Mouse (Mus musculus) heart, postnatal 14 days (tissue): ENCODE measurements around the gene Rag1. TPM values are rescaled to one million over a fixed set of nuclear protein-coding genes. Genes with fewer than 3 reads are reported as not detected.

Source experiments
- DNase-seq, 2 experiments: peaks; one replicate each; pipeline ENCODE4 v3.0.0; 2021 to 2022
- intact Hi-C: fragments of 180-260 bp; cut with DNase I; formaldehyde crosslinking; loops from one replicate; pipeline ENCODE4 v1.15.1; 2025
- long read RNA-seq, 2 experiments: library from polyadenylated mRNA; stranded (forward); transcript quantifications; one replicate each; pipeline ENCODE4 v2.0.0; 2021
- total RNA-seq, 2 experiments: library from RNA; stranded (reverse); gene quantifications; 2 replicates each; pipeline ENCODE4 v1.2.3; 2021

Rag1 gene
- total RNA-seq: 10 to 100 TPM in 1 of 2 experiments, 1 to 10 TPM in 1; 1.1 to 29.2 TPM
- long read RNA-seq, experiment 1, full-length matches to known transcripts: 2 of 2 reads
- long read RNA-seq, experiment 1, partial matches to known transcripts: 0 of 2 reads
- long read RNA-seq, experiment 1, other reads (novel, unspliced or antisense): 0 of 2 reads
- long read RNA-seq, experiment 2: 0 reads

- intact Hi-C loops: no loop called here
- DNase-seq: no peak
Observed at GRCm38 (mm10) chr2:101649114-101649671, at the start of gene Rag1, which contains the start of gene B230118H07Rik. TSS of gene Rag1 (minus strand) at chr2:101649501. TSS of gene B230118H07Rik (minus strand) at chr2:101649532.

- intact Hi-C loops: loop anchor here (5.0 to 10.0 kb wide), 3 partner anchors 132 to 759 kb away; partner anchors contain the start of gene Fjx1
- no peak for DNase-seq
Observed at GRCm38 (mm10) chr2:101695584-101695983, 46.3 kb upstream of the Rag1 start.

- intact Hi-C loops: loop anchor here (1.0 to 10.0 kb wide), 3 partner anchors 178 to 761 kb away; partner anchors contain the start of gene Fjx1
Observed at GRCm38 (mm10) chr2:101693577-101694215, 44.4 kb upstream of the Rag1 start.

GRCm38 (mm10) chr2:101693043-101693442, 43.7 kb upstream of the Rag1 start:
- intact Hi-C loops: loop anchor here (1.0 to 10.0 kb wide), 3 partner anchors 178 to 762 kb away; partner anchors contain the start of gene Fjx1
- no peak for DNase-seq

More at GRCm38 (mm10) chr2:101693577-101694215, 44.4 kb upstream of the Rag1 start:
- peak in 1 of 2 experiments; percentile 31 for DNase-seq

DNA sequence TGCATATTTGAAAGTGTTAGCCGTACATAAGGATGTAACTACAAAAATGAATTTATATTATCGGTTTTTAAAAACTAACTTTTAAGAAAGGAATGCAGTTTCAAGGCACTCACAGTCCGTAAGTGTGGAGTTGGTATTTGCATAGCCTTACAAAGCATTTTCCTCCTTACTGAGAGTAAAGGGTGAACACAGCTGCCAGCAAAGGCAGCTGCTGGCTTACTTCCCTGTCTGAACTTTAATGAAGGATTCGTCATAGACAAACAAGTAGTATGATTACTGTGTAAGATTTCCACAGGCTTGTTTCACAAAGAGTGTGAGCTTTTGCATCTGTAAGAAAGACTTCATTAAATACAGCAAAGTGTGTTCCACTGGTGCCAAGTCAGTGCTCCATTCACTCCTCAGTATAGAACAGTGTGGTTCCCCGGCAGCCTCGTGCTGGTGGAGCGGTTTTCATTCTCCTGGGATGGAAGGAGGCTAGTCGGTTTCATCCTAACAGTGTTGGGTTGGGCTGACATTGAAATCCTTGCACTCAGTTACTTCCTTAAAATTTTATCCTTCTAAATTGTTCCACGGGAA, 41.0 kb upstream of the Rag1 start:
- DNase-seq: no peak
- intact Hi-C loops: loop anchor here (10.0 kb wide), 2 partner anchors 604 to 764 kb away; partner anchors contain the start of gene Fjx1

DNA sequence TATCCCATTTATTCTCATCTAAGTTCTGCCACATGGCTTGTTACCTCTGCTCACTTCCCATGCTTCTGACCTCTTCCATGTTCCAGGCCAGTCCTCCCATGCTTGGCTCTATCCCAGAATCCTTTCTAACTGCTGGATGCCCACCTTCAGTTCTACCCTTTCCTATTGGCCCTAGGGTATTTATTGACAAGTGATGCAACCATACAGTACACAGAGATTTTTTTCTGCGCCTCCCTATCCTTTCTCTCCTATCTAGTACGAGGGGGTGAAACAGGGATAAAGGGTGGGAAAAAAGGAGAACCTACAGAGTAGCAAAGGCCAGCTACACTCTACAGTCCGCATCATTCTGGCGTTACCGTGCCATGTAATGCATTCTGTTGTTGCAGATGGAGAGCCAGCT, 38.7 kb upstream of the Rag1 start:
- intact Hi-C loops: no loop called here
- no peak for DNase-seq

GRCm38 (mm10) chr2:101684421-101684820, 35.1 kb upstream of the Rag1 start:
- peak; percentile 26 to 39 for DNase-seq
- intact Hi-C loops: no loop called here

DNA sequence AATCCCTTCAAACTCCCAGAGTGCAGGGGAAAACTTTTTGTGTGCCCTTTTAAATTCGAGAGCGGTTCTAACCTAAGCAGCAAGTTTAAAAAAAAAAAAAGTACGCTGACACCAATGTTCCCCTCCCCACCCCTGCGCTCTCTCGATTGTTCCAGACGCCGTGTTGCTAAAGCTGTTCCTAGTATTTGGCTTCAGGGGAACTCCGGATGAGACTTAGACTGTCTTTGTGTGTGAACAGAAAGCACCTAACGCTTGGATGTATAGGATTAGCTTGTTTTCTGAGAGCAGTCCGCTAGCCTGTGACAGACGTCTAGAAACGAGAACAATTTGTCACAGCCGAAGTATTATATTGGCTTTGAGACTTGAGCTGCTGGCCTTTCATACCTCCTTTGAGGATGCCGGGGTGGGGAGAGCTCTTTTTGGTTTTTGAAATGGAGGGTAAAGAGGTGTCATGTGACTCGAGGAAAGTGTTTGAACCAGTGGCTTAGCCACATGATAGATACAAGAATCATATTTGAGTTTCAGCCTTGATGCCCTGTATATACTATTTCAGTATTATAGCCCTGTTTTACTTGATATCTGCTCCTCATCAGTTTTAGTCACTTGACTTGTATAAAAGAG, 30.0 kb upstream of the Rag1 start:
- intact Hi-C loops: no loop called here
- no peak for DNase-seq

- peak; percentile 88 to 92 for DNase-seq
- intact Hi-C loops: no loop called here
Observed at GRCm38 (mm10) chr2:101678236-101679021, 29.1 kb upstream of the Rag1 start, which contains the start of gene Traf6. TSS of gene Traf6 (plus strand) at chr2:101678429.

GRCm38 (mm10) chr2:101673547-101673946, 24.2 kb upstream of the Rag1 start:
- intact Hi-C loops: no loop called here
- no peak for DNase-seq

GRCm38 (mm10) chr2:101668751-101669150, 19.4 kb upstream of the Rag1 start:
- no peak for DNase-seq
- intact Hi-C loops: no loop called here

GRCm38 (mm10) chr2:101665703-101666092, 16.4 kb upstream of the Rag1 start:
- DNase-seq: no peak
- intact Hi-C loops: no loop called here

GRCm38 (mm10) chr2:101665058-101665702, 15.9 kb upstream of the Rag1 start:
- DNase-seq: peak; percentile 75 to 83
- intact Hi-C loops: no loop called here

GRCm38 (mm10) chr2:101660536-101660935, 11.2 kb upstream of the Rag1 start:
- no peak for DNase-seq
- intact Hi-C loops: no loop called here

- intact Hi-C loops: loop anchor here (1.0 to 2.0 kb wide), 3 partner anchors 54 to 181 kb away; no protein-coding TSS in a partner anchor
- peak; percentile 71 to 87 for DNase-seq
Observed at GRCm38 (mm10) chr2:101652921-101653597, 3.8 kb upstream of the Rag1 start.

DNA sequence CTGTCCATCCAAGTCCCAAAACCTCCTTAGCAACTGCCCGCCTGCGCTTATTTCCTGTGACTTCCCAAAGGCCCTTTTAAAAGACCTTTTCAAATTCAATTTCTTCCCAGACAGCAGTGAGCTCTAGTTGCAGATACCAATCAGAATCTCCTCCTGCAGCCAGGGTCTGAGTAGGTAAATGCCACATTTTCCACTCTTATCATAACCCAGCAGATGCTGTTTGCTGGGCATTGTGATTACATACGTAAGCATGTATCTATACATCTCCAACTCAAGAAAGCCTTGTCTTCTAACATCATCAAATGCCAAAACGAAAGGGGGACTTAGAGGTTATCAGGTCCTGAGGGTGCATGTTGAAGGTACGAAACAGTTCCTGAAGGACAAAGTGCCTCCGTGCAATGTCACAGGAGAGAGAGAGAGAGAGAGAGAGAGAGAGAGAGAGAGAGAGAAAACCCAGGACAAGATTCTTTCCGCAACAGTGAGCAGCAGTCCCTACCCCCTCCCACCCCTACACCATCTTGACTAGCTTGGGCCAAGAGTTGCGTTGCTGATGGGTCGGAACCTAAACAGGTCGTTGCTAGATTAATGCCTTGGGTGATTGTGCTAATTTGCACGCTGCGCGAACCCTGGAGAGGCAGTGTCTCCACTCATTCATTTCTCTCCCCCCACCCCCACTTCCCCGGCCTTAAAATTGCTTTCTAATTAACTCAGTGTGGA, 3.1 kb upstream of the Rag1 start:
- intact Hi-C loops: loop anchor here (2.0 kb wide), 2 partner anchors 54 to 126 kb away; no protein-coding TSS in a partner anchor
- DNase-seq: no peak

DNA sequence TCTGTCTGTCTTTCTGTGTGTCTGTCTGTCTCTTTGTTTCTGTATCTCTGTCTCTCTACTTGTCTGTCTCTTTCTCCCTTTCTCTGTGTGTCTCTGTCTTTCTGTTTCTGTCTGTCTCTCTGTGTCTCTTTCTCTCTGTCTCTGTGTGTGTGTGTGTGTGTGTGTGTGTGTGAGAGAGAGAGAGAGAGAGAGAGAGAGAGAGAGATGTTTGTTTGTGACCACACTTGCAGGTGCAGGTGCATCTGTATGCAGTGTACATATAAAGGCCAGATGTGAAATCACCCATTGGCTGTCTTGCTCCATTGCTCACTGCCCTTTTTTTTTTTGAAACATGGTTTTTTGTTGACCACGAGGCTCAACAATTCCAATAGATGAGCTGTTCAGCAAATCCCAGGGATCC, 1.1 kb upstream of the Rag1 start:
- intact Hi-C loops: no loop called here
- DNase-seq: no peak

GRCm38 (mm10) chr2:101648361-101648760, 940 bp downstream of the Rag1 start:
- intact Hi-C loops: no loop called here
- DNase-seq: no peak
